Mouse (Mus musculus) urinary bladder, postnatal 10 days (tissue): ENCODE results near the gene Pmf1.
"Not testable (repeated sequence)": the region's sequence is repeated elsewhere in the genome, so short reads cannot be mapped to it uniquely, and the experiment has no call there.

Experiments used
- DNase-seq: peaks from one replicate; pipeline ENCODE4 v3.0.0; 2022; ENCODE audit warnings: low spot score

The Pmf1 gene

DNA sequence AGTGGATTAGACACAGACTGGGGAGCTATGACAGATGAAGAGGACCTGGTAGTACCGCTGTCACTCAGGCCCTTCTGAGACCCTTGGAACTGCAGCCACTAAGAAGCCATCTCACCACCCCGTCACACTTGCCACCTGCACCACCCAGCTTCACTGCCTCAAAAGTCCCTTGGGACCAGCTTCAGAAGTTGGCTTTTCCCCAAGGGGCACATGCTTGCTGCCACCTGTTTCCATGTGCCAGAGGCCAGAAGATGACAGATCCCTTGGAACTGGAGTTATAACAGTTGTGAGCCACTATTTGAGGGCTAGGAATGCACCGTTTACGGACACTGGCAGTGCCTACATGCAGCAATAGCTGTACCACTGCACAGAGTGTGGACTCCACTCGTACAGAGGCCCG is 14.8 kb downstream of the Pmf1 start:
- DNase-seq, result no peak

DNA sequence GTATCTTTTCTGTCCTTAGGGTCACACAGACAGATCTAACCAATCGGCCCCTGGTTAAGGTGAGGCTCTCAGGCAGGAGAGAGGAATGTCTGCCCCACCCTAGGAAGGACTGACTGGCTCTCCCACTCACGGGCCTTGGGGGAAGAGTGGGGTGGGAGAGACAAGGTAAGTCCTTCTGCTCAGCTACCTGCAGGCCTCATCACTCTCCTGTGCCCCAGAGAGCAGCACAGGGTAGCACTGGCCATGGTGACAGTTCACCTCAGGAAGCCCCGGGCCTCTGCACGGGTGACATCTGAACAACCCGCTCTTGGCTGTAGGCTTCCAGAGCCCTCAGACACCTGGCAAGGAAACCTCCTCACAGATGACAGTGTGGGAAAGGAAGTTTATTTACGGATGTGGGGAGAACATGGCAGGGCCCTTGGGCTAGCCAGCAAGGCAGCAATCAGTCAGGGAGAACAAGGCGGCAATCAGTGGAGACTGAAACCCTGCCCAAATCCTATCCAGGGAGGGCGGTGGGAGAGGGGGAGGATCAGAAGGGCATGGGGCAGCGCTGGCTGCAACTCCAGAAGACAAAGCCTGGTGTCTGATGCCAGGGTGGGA is 16.3 kb downstream of the Pmf1 start:
- DNase-seq, result no peak

DNA sequence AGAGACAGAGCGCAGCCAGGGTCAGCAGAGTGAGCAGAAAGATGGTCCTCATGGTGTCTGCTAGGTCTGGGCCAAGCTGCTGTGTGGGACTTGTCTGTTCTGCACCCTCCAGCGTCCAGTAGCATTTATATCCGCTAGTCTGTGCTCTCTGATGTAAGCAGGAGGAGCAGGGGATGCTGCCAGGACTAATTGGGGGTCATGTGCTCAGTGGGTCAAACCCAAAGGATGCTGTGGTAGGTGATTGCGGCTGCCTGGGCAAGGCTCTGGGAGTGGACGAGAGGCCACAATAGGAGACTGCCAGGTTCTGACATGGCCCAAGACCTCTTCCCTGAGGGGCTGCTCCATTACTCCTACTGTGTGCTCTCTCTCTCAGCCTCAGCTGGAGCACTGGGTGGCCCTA is 25.8 kb downstream of the Pmf1 start, which contains the start of gene Bglap:
Gene Bglap (minus strand): TSS at position 101 of the 400 bp plus-strand sequence.
- no peak for DNase-seq

DNA sequence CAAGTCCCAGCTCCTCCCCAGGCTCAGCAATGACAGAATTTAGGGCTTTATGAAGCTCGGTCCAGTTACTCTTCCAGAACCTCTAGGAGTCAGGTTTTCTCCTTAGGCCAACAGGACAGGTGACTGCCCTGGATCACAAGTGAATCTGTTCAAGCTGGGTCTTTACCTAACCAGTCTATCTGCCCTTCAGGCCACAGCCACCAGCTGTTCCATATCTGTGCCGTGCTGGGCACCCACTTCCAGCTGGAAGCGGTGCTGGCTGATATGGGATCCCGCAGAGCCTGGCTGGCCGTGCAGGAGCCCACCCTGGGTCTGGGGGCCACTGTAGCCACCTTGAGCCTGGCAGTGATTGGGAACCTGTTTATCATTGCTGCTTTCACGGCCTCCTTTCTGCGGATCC is 27.7 kb downstream of the Pmf1 start:
- DNase-seq, result not testable (repeated sequence)

DNA sequence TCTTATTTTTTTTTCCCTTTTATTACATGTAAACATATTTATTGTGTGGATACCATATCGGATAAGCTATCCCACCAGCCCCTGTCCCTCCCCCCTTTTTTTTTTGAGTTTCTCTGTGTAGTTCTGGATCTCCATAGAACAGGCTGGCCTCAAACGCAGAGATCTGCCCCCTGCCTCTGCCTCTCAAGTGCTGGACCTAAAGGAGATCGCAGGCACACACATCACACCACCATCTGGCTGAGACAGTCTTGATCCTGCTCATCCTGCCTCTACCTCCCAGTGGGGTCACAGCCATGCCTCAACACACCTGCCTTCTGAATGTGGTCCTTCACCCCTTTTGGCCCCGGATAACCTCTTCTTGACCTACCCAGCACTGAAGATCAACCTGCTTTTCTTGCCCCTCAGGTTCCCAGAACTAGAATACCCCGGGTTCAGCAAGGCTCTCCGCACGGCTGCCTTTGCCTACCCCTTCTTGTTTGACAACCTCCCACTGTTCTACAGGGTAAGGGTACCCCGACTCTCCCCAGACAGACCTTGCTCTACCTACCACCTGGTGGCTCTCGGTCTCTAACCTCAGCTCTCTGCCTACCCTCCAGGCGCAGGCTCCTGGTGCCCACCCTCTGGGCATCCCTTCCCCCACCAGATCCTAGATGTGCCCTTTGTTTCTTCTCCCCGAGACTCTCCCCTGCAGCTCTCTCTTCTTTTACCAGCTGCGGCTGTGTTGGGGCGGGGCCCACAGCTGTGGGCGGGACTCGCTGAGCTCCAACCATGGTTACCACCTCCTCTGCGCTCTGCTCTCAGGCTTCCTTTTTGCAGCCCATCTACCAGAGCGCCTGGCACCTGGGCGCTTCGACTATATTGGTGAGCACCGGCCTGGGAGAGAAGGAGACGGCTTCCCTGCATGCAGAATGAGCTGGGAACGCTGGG is 28.5 kb downstream of the Pmf1 start:
- DNase-seq, result not testable (repeated sequence)

DNA sequence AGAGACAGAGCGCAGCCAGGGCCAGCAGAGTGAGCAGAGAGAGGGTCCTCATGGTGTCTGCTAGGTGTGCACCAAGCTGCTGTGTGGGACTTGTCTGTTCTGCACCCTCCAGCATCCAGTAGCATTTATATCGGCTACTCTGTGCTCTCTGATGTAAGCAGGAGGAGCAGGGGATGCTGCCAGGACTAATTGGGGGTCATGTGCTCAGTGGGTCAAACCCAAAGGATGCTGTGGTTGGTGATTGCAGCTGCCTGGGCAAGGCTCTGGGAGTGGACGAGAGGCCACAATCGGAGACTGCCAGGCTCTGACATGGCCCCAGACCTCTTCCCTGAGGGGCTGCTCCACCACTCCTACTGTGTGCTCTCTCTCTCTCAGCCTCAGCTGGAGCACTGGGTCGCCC is 31.5 kb downstream of the Pmf1 start, which contains the start of gene Bglap2:
Gene Bglap2 (minus strand): TSS at position 101 of the 400 bp plus-strand sequence.
- not testable (repeated sequence) for DNase-seq

DNA sequence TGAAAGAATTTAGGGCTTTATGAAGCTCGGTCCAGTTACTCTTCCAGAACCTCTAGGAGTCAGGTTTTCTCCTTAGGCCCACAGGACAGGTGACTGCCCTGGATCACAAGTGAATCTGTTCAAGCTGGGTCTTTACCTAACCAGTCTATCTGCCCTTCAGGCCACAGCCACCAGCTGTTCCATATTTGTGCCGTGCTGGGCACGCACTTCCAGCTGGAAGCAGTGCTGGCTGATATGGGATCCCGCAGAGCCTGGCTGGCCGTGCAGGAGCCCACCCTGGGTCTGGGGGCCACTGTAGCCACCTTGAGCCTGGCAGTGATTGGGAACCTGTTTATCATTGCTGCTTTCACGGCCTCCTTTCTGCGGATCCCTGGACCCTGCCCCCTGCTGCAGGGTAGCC is 33.5 kb downstream of the Pmf1 start:
- DNase-seq, result not testable (repeated sequence)

DNA sequence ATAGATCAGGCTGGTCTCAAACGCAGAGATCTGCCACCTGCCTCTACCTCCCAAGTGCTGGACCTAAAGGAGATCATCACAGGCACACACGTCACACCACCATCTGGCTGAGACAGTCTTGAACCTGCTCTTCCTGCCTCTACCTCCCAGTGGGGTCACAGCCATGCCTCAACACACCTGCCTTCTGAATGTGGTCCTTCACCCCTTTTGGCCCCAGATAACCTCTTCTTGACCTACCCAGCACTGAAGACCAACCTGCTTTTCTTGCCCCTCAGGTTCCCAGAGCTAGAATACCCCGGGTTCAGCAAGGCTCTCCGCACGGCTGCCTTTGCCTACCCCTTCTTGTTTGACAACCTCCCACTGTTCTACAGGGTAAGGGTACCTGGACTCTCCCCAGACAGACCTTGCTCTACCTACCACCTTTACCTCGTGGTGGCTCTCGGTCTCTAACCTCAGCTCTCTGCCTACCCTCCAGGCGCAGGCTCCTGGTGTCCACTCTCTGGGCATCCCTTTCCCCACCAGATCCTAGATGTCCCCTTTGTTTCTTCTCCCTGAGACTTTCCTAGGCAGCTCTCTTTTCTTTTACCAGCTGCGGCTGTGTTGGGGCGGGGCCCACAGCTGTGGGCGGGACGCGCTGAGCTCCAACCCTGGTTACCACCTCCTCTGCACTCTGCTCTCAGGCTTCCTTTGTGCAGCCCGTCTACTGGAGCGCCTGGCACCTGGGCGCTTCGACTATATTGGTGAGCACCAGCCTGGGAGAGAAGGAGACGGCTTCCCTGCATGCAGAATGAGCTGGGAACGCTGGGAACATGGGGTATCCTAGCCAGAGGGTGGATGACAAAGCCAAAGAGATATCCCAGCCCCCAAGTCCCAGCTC is 34.1 kb downstream of the Pmf1 start:
- DNase-seq, result not testable (repeated sequence)

DNA sequence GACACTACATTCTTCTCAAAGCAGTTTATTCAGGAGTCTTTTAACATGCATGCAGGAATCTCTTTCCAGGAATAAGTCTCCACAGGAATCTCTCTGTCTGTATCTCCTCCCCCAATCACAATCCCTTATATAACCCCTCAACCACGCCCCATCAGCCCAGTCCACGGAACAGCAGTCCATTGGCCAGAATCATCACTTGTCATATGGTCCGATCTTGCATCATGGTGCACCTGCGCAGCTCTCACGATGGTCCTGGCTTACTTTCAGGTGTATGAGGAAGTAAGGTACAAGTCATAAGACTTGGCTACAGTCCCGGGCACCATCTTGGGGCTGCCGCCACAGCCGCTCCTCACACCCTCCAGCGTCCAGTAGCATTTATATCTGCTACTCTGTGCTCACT is 37.5 kb downstream of the Pmf1 start, which contains the start of gene Bglap3:
Gene Bglap3 (minus strand): TSS at position 101 of the 400 bp plus-strand sequence.
- not testable (repeated sequence) for DNase-seq

DNA sequence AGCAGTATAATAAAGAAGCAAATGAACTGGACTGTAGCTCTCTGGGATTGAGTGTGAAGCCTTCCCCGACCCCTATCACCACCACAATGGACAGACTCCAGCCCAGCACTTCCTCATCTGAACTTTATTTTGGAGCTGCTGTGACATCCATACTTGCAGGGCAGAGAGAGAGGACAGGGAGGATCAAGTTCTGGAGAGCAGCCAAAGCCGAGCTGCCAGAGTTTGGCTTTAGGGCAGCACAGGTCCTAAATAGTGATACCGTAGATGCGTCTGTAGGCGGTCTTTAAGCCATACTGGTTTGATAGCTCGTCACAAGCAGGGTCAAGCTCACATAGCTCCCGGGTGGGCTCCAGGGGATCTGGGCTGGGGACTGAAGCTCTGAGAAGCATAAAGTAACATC is 41.6 kb downstream of the Pmf1 start:
- DNase-seq, result not testable (repeated sequence)

DNA sequence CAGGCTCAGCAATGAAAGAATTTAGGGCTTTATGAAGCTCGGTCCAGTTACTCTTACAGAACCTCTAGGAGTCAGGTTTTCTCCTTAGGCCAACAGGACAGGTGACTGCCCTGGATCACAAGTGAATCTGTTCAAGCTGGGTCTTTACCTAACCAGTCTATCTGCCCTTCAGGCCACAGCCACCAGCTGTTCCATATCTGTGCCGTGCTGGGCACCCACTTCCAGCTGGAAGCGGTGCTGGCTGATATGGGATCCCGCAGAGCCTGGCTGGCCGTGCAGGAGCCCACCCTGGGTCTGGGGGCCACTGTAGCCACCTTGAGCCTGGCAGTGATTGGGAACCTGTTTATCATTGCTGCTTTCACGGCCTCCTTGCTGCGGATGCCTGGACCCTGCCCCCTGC is 42.6 kb downstream of the Pmf1 start:
- not testable (repeated sequence) for DNase-seq

DNA sequence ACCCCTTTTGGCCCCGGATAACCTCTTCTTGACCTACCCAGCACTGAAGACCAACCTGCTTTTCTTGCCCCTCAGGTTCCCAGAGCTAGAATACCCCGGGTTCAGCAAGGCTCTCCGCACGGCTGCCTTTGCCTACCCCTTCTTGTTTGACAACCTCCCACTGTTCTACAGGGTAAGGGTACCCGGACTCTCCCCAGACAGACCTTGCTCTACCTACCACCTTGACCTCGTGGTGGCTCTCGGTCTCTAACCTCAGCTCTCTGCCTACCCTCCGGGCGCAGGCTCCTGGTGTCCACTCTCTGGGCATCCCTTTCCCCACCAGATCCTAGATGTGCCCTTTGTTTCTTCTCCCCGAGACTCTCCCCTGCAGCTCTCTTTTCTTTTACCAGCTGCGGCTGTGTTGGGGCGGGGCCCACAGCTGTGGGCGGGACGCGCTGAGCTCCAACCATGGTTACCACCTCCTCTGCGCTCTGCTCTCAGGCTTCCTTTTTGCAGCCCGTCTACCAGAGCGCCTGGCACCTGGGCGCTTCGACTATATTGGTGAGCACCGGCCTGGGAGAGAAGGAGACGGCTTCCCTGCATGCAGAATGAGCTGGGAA is 43.2 kb downstream of the Pmf1 start:
- DNase-seq, result not testable (repeated sequence)

DNA sequence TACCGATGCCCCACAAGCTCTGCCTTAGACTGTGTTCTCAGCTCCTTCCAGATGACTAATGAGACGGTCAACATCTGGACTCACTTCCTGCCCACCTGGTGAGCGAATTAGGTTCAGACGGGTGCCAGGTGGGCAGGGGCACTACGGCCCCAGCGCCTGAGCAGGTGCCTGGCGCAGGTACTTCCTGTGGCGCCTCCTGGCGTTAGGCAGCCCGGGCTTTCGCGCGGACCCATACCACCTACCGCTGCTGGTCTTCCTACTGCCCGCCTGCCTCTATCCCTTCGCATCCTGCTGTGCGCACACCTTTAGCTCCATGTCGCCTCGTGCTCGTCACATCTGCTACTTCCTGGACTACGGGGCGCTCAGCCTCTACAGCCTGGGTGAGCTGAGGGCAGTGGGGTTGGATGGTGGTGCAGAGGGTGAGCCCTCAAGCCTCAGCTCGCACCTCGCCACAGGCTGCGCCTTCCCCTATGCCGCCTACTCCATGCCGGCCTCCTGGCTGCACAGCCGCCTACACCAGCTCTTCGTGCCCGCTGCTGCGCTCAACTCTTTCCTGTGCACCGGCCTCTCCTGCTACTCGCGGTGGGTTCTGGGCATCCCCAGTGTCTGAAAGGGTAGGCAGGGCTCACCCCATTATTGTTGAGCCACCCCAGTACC is 44.3 kb downstream of the Pmf1 start:
- no peak for DNase-seq

DNA sequence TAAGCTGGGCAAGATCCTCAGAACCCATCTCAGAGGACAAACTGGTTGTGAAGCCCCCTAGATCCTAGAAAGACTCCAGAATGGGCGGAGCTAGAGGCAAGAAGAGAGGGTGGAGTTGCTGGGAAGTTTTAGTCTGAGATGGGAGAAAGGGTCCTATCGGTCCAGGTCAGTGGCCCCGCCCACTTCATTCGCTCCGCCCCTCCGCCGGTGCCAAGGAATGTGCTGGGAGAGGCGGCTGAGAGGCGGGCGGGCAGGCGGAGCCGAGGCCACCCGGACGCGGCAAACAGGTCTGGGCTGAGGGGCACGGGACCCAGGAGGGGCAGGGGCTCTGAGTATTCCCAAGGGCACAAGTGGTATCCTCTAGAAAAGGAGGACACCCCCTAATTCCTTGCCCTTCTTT is 45.8 kb downstream of the Pmf1 start, which contains the start of gene Paqr6:
Gene Paqr6 (plus strand): TSS at position 248 of the 400 bp plus-strand sequence.
- peak; percentile 47 for DNase-seq

DNA sequence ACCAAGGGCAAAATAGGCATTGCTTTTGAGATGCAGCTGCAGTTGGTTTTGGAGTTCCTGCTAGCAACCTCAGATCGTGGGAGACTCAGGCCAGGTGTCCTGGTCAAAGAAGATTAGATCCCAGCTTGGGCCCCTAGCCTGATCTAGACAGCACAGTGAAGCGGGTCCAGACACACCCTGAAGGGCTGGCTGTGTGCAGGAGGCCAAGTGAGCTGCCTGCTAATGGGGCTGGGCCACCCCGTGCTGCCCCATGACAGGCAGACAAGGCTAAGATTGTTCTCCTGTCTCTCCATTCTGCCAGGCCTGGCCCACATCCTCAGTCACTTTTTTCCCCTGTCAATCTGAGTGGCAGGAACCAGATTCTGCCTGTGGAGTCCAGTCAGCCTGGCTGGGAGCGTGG is 46.4 kb downstream of the Pmf1 start:
- no peak for DNase-seq

DNA sequence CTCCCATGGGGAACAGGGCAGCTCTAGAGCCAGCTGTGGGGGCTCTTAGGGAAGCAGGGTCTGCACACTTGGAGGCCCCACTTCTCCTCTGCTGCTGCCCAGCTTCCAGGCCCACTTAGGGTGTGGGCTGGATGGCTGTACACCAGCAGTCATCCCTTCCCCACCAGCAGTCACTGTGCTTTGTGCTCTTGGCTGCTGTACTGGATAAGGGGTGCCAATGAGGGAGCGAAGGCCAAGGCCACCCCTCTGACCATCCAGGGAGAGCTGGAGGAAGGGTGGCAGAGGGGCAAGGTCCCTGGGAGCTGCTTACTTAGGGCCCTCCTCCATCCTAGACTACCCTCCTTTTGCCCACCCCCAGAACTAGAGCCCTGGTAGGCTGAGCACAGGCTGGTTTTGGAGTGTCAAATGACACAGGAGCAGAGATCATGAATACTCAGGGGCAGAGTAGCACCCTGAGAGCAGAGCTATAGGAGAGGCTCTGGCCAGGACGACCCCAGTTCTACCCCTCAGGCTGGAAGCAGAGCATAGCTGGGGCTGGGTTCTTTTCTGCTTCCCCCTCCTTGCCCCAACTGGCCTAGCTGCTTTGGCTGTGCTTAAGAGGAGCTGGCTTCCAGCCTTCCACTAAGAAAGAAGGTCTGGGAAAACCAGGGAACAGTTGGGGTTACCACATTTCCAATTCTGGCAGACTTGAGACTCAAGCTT is 48.4 kb downstream of the Pmf1 start:
- no peak for DNase-seq

DNA sequence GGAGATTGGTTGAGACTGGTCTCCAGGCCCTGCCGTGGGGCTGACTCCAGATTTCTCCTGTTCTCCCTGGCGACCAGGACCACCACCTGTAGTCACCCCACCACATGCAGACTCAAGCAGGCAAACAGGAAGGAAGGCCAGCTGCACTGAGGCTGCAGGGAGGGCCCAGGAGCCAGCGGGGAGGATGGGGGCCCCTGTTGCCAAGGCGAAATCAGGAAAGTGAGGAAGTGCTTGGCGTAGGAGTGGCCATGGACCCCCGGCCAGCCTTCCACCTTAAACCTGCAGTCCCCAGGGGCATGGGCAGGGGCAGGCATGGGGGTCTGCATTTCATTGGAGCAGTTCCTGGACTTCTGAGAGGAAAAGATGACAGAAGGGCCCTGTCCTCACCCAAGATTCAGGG is 49.0 kb downstream of the Pmf1 start:
- no peak for DNase-seq

DNA sequence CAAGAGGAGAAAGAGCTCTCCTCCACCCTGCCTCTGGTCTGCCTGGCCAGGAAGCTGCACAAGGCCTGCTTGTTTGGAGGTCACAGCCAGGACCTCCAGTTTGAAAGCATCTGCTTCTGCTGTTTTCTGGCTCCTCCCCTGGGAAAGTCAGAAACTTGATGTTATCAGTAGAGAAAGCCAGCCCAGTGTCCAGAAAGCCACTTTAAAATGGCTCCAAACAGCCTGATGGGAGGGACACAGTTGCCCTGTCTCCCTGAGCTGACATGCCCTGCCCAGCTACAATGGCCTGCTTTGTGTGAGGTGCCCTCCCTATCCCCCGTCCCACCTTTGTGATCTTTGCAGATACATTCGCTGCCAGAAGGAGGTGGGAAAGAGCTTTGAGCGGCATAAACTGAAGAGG is 50.1 kb downstream of the Pmf1 start:
- DNase-seq, result no peak

DNA sequence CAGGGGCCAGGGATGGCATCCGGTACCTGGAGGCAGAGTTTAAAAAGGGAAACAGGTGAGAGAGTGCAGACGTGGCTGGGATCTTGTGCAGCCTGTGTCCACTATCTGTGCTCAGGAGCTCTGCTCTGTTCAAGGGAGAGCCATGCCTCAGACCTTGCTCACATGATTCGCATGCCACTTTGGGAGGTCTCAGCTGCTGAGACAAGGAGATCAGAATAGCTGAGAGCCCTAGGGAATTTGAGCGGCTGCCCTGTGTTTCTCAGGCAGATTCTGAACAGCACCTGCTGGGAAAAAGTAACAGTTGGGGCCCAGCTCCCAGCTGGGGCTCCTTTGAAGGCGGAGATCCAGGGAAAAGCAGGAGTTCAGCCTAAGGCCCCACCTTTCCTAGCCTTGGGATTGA is 50.5 kb downstream of the Pmf1 start:
- no peak for DNase-seq

DNA sequence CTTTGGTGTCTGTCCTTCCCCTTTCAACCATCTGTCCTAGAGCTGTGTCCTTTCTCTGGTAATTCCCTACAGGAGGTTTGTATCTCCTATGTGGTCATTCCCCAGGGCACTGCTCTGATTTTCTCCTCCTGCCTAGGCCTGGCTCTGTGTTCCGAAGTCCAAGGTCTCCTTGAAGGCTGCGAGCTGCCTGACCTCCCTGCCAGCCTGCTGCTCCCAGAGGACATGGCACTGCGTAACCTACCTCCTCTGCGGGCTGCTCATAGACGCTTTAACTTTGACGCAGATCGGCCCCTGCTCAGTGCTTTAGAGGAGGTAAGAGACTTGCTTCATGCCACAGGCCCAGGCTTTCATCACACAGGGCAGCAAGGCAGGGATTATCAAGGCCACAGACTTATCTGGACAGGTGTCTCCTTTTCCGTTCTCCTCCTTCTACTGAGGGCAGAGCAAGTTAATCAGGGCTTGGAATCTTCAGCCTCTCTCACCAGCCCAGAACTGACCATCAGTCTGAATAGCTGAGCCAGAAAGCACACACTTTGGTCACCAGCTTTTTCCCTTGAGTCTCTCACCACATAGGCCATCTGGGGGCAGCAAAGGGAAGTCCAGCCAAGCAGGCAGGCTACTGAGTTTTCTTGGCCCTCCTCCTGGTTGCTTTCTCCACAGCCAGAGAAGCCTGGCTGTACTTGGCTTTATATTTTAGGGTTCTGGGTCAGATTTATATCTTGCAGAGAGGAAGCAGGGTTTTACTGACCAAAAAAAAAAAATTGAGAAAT is 55.5 kb downstream of the Pmf1 start:
- DNase-seq, result no peak
